Mouse (Mus musculus): ENCODE results near the gene Zcchc17.
A peak's percentile ranks its signal among the peaks of the same experiment; 100 is the strongest.

Zcchc17 gene

DNA sequence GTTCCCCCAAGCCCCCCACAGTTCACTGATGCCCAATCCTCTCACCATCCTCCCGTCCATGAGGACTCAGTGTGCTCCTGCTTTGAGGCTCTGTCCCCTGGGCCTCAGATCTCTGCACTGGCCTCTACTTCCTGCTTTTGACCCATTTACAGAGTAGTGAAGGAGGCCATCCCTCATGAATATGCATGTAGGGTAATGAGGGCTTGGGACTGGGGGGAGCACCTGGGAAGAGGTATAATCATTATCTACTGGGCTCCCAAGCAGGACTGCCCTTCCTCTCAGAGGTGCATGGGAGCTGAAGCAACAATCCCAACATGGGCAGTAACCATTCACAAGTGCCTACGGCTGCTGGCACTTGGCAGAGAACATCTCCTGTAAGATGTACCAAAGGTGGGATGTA lies 80.6 kb downstream of the Zcchc17 start, which contains the start of gene Serinc2:
TSS of gene Serinc2 (minus strand) at position 101 of the 400 bp plus-strand sequence.
- DNase-seq, result no peak

DNA sequence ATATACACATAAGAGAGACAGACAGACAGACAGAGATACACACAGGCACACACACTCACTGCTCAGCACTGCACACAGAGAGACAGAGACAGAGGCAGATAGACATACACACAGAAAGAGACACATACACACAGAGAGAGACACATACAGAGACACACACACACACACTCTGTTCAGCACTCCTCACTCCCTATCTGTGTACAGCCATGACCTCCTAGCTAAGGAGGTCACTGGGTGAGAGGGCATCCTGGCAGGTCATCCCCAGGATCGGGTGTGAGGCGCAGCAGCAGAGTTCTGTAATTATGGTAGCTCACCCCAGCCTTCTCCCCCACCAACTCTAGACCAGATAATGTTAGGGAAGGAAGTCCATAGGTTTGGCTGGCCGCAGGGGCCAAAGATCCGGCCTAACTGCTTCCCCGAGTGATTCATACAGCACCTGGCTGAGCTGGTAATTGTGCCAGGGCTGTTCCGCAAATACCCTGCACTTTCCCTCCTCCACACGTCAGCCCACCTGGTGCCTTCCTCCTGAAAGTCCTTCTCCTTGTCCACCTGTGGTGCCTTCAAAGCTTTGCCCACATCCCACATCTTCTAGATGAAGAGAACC lies 83.1 kb downstream of the Zcchc17 start:
- no peak for DNase-seq

DNA sequence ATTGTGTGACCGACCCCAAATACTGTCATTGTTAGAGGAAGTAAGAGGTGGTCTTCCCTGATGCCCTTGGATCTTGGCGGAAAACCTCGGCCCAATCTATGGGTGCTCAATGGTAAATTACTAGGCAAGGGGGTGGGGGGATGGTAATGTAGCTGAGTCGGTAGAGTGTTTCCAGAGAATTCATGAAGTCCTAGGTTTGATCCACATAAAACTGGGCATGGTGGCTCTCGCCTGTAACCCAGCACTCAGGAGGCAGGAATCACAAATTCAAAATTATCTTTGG lies 84.0 kb downstream of the Zcchc17 start:
- DNase-seq, result no peak

DNA sequence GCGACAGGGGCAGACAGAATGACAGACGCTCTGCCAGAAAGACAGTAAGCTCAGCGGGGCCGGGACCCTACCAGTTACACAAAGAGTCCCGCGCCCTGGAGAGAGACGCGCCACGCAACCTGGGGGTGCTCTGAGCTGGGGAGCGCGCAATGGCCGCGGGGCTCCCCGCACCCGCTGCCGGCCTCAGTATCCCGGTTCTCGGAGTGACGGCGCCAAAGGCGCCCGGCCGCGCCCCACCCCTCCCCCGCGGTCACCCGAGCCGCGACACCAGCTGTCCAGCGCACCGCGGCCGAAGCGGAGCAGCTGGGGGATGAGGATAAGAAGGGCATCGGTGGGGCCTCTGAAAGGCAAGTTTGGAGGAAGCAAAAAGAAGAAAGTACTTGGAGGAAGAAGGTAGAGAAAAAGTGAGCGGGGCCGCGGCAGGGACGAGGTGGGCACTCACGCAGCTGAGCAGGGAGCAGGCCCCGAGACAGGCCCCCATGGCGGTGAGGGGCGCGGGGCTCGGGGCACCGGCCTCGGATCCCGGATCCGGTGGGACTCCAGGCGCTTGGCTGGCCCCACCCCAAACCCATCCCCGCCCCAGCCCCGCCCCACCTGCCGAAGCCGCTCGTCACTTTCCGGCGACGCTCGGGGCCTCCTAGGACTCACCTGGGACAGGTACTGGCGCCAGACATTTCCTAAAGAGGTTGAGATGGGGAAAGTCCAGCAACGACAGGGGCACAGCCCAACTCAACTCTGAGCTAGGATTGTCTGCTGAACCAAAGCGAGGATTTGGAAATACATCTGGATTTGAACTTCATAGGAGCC lies 84.5 kb downstream of the Zcchc17 start:
- peak; percentile 68 for DNase-seq

DNA sequence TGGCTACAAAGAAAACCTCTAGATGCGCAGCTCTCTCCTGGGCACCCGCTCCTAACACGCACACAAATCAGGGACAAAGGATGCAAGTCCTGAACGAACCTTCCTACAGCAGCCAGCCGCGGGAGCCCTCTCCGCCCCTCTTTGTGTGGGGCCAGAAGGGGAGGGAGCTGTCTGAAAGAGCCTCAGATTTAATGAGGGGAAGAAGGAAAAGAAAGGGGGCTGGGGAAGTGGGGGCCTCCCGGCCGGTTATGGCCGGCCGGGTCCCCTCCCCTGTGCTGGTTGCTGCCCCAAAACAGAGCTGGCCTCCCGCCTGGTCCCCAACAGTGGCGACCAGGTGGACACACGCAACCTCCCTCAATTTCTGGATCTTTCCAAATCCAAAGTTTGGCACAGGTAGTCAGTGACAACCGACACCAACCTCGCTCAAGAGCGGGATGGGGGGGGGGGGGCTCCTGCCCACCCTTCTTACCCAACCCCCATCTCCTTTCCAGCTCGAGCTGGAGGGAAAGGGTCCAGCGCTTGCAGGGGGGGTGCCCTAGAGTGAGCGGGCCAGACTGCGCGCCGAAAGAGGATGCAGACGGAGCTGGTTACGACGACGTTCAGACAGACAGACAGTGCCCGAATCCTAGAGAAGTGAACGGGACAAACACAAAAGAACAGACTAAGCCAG lies 85.3 kb downstream of the Zcchc17 start:
- no peak for DNase-seq

DNA sequence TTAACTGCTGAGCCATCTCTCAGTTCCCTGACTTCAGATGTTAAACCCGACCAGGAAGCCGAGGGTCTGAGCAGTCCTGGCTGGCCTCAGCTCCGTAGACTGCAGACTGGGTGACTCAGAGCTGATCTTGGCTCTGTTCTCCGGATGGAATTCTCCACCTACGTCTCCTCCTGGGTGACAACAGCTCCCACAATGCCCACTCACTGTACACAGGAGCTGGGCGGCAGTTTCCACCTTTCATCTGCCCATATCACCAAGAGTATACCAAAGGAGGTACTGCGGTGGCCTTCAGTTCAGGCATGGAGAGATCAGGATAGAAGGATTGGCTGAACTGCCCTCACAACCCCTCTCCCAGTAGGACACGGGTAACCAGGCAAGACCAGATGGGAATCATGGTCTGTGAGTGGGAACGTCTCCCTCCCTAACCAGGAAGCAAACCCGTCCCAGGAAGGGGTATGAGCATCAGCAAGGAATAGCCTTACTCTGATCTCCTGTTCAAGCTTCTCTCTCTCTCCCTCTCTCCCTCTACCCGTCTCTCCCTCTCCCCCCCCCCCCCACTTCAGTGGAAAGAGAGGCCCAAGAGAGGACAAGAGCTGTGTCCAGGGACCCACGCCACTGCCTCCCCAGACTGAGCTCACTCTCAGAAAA lies 85.9 kb downstream of the Zcchc17 start:
- DNase-seq, result peak; percentile 21

DNA sequence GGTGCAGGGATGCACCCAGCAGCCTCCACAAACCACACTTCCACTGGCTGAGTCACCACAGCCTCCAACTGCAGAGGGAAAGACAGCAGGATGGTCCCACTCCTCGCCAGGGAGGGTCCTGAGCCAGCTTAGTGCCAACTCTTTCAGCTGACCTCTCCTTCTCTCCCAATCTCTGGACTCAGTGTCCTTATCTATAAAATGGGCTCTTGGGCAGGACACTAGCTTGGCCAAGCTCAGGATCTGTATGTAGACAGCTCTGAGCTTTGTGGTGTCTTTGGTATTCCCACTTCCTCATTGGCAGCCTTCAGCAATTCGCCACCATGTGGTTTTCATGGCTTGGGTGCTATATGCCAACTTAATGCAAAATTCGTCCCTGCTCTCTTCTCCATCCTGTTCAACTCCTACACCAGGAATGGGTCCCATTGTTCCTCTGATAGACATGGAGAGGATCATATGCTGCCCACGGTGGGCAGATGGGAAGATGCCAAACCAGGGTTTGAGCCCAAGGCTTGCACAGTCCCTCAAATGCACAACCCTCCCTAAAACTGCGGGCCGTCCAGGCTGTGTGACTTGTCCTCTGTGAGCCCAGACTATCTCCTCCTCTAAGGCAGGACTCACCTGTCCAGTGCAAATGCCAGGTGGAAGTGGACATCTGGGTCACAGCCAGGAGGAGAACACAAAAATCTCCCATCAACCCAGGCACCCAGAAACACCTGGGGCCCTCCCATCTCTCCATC lies 89.0 kb downstream of the Zcchc17 start:
- no peak for DNase-seq

DNA sequence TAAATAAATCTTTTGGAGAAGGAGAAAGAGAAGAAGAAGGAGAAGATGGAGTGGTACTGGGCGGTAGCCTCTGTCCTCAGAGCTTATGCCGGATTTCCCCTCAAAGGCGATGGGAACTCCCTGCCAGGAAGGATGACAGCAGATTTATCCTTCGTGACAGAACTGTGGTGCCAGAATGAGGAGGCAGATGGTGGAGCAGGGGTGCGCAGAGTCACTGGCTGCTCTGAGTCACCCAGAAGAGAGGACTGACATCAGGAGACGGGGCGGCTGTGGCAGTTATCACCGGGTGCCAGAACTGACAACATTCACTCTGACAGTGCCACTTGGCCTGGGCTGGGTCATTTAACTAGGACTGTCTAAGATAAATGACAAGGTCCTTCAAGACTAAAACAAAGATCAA lies 89.7 kb downstream of the Zcchc17 start:
- DNase-seq, result no peak

DNA sequence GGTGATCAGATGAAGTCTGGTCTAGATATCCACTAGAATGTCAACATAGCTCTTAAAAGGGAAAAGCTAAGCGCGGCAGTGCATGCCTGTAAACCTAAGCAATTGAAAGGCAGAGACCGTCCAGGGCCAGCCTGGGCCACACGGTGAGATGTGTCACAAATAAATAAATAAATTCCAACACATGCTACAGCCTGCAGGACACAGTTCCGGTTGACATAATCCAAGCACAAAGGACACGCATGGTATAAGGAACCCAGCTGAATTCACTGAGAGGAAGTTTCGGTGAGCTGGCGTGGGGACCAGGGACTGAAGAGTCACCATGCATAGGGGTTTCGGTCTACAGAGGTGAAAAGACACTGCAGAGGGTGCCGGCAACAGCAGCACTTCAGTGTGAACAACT lies 91.0 kb downstream of the Zcchc17 start:
- DNase-seq, result no peak

DNA sequence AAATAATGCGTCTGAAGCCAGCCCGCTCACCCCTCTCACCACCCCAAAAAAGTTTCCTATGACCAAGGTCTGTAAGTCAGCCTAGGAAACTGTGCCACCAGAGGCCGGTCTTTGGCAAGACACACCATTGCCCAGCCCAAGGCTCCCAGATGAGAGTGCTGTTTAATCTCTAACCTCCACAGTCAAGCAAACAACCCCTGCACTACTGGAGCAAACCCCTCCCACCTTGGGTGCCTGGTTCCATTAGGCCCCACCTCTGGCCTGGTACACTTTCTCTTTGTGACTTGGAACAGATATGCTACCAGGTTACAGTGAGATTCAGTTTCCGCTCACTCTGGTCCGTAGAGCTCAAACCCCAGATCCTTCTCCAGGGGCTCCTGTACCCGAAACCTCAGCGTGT lies 92.7 kb downstream of the Zcchc17 start:
- DNase-seq, result peak; percentile 68

DNA sequence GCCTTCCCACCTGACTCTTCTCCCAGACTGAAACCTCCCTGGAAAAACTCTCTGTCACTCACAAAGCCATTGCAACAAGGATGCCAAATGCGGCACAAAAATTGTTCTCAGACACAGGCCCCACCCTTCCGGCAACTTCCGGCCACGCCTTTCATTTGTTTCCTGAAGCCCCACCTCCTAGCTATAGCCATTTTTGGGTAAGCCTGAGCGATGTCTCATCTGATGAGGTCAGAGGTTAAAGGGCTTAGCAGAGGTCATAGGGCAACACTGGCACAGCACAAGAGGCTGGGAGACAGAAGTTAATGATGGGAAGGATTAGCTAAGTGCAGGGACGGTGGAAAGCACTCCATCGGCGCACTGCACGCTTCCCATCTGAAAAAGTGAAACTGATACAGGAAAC lies 93.1 kb downstream of the Zcchc17 start:
- no peak for DNase-seq

All from kidney, postnatal 14 days (tissue).